Mouse (Mus musculus): ENCODE results near the gene Tln2. TPM values are rescaled to one million over a fixed set of nuclear protein-coding genes. Genes with fewer than 3 reads are reported as not detected.
A peak's percentile ranks its signal among the peaks of the same experiment; 100 is the strongest.
"Not testable (repeated sequence)": the region's sequence is repeated elsewhere in the genome, so short reads cannot be mapped to it uniquely, and the experiment has no call there.

Tln2 gene
- polyA plus RNA-seq, 1 experiment from 2014 or later: 47.6 TPM

DNA sequence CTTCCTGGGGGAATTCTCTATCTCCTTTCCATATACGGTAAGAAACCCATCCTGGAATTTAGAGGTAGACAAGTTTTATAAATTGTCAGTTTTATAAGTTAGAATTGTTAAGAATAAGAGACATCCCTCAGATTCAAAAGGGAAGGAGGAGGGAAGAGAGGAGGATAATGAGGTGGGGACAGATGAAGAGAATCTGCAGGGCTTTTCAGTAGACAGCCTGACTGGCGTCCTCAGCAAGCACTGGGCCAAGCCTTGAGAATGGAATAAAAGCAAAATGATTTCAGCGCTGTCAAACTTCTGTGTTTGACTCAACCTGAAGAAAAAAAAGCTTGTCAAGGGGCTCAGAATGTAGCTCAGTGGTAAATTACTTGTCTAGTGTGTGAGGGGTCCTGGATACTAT lies 272.7 kb downstream of the Tln2 start:
- Histone ChIP-seq H3K27me3 (no peaks in the 10 kb centered on the region), H3K9me3 (no peaks in the 10 kb centered on the region), H3K4me1 (peaks cover 16% of the 10 kb centered on the region), H3K4me2 (replicated peaks) (no peak overlapping the region), H3K27ac (no peak overlapping the region), H3K36me3 (peaks cover 39% of the 10 kb centered on the region), H3K9ac (no peak overlapping the region), H3K4me3 (no peak overlapping the region)
- no peak for ATAC-seq (ENCODE audit: low FRiP score, low read depth)
- 88% methylated on average over 3 of the region's 3 CpGs for WGBS

DNA sequence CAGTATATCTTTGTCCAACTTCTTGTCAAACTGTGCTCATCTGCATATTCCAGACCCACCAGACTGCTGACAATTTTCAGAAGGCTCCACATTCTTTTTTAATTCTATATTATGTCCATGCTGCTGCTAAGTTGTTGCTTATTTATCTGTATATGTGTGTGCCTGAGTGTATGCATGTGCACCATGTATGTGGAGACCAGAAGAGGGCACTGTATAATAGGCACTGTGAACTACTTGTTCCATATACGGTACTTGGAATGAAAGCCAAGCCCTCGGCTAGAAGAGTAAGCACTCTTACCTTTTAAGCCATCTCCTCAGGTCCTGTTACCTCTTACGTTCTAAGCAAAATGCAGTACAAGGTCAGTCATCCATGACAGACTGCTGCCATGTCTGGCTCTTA lies 274.0 kb downstream of the Tln2 start:
- Histone ChIP-seq H3K27me3 (no peaks in the 10 kb centered on the region), H3K36me3 (peaks cover 34% of the 10 kb centered on the region), H3K4me1 (peaks cover 26% of the 10 kb centered on the region), H3K4me3 (no peak overlapping the region), H3K9me3 (no peaks in the 10 kb centered on the region), H3K27ac (no peak overlapping the region), H3K4me2 (replicated peaks) (no peak overlapping the region), H3K9ac (no peak overlapping the region)
- no peak for ATAC-seq (ENCODE audit: low FRiP score, low read depth)
- 73% methylated on average over 3 of the region's 3 CpGs for WGBS

DNA sequence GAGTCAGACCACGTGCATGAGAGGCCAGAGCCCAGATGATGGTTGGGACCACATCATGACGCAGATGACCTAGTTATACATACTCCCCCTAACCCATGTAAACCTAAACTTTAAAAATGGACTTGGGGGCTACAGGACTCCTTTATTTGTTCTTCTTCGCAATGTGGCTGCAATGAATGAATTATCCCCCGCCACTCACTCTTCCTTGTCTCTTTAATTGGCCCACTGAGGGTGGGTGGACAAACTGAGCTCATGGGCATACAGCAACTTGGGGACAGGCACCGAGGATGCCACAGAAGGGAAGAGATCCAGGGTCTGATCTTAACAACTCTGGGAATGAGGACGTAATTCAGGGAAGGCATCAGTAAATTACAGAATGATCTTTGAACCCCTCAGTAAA lies 277.7 kb downstream of the Tln2 start:
- H3K27ac ChIP-seq: no peak overlapping the region
- no peak overlapping the region for H3K4me2 ChIP-seq (replicated peaks)
- H3K9ac ChIP-seq: no peak overlapping the region
- H3K9me3 ChIP-seq: no peaks in the 10 kb centered on the region
- peaks cover 26% of the 10 kb centered on the region for H3K4me1 ChIP-seq
- H3K36me3 ChIP-seq: peaks cover 15% of the 10 kb centered on the region
- no peaks in the 10 kb centered on the region for H3K27me3 ChIP-seq
- H3K4me3 ChIP-seq: no peak overlapping the region
- ATAC-seq (ENCODE audit: low FRiP score, low read depth): no peak
- 60% methylated on average over 6 of the region's 6 CpGs for WGBS

DNA sequence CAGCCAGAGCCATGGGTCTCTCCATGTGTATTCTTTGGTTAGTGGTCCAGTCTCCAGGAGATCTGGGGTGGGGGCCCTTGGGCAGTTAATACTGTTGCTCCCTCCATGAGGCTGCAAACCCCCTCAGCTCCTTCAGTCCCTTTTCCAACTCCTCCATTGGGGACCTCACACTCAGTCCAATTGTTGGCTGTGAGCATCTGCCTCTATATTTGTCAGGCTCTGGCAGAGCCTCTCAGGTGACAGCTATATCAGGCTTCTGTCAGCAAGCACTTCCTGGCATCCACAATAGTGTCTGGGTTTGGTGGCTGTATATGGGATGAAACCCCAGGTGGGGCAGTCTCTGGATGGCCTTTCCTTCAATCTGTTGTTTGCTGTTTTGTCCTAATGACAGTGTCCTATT lies 279.2 kb downstream of the Tln2 start:
- not testable (repeated sequence) for H3K9me3 ChIP-seq; H3K27me3 ChIP-seq; H3K9ac ChIP-seq; H3K4me3 ChIP-seq; ATAC-seq (ENCODE audit: low FRiP score, low read depth); H3K27ac ChIP-seq; H3K4me2 ChIP-seq (replicated peaks)
- peaks cover 14% of the 10 kb centered on the region for H3K36me3 ChIP-seq
- peaks cover 26% of the 10 kb centered on the region for H3K4me1 ChIP-seq

DNA sequence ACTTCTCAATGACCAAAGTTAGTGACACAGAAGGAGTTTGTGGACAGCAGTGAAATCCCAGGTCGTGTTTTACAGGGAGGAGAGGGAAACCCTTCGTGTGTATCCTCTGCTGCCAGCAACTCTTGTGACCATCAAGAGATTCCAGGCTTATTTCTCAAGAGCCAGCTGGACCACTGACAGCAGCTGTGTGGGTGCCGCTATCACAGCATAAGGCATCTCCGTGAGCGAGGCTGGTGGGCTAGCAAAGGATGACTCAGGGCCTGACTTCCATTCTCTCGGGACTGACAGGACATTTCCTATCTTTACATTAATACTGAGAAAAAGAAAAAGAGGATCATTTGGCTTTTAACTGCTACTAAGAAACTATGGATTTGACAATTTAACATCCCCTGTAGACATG lies 283.1 kb downstream of the Tln2 start:
- no peak for ATAC-seq (ENCODE audit: low FRiP score, low read depth)
- WGBS: 94% methylated on average over 6 of the region's 6 CpGs
- Histone ChIP-seq H3K4me3 (no peak overlapping the region), H3K4me2 (replicated peaks) (no peak overlapping the region), H3K9ac (no peak overlapping the region), H3K4me1 (peaks cover 12% of the 10 kb centered on the region), H3K27ac (no peak overlapping the region), H3K27me3 (no peaks in the 10 kb centered on the region), H3K9me3 (0 out of 2 replicates have a peak, but pooled peaks cover 2% of the 10 kb centered on the region), H3K36me3 (peaks cover 17% of the 10 kb centered on the region)

DNA sequence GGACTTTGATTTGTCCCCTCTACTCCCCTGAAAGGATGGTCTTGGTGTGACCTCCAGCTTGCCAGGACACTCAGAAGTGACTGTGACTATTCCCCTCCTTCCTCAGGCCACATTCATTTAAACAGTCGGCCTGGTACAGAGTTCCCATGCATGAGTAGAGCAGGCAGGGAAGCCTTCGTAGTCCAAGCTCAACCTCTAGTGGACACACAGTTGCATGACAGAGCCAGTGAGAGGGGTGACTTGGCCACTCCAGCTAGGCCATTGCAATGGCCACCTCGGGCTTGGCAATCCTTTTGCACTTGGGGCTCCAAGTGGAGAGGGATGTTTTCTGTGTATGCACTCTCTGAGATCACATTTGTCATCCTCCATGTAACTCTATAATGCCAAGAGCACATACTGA lies 285.2 kb downstream of the Tln2 start:
- Histone ChIP-seq H3K4me3 (no peak overlapping the region), H3K27ac (no peak overlapping the region), H3K9ac (no peak overlapping the region), H3K27me3 (no peaks in the 10 kb centered on the region), H3K4me2 (replicated peaks) (no peak overlapping the region), H3K4me1 (peaks cover 24% of the 10 kb centered on the region), H3K9me3 (0 out of 2 replicates have a peak, but pooled peaks cover 2% of the 10 kb centered on the region), H3K36me3 (peaks cover 17% of the 10 kb centered on the region)
- ATAC-seq (ENCODE audit: low FRiP score, low read depth): no peak
- WGBS: 44% methylated on average over 3 of the region's 3 CpGs

DNA sequence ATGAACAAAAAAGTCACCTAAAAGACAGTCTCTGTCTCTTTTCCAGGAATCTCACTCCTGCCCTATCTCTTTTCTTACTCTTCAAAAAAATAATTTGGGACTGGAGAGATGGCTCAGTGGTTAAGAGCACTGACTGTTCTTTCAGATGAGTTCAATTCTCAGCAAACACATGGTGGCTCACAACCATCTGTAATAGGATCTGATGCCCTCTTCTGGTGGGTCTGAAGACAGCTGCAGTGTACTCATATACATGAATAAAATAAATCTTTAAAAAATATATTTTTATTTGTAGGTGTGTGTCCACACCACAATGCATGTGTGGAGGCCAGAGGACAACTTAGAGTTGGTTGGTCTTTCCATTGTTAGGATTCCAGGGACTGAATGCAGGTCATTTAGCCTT lies 286.1 kb downstream of the Tln2 start:
- Histone ChIP-seq H3K9ac (no peak overlapping the region), H3K9me3 (0 out of 2 replicates have a peak, but pooled peaks cover 2% of the 10 kb centered on the region), H3K4me3 (no peak overlapping the region), H3K4me2 (replicated peaks) (no peak overlapping the region), H3K27me3 (no peaks in the 10 kb centered on the region), H3K4me1 (peaks cover 33% of the 10 kb centered on the region), H3K27ac (no peak overlapping the region), H3K36me3 (peaks cover 17% of the 10 kb centered on the region)
- no peak for ATAC-seq (ENCODE audit: low FRiP score, low read depth)

DNA sequence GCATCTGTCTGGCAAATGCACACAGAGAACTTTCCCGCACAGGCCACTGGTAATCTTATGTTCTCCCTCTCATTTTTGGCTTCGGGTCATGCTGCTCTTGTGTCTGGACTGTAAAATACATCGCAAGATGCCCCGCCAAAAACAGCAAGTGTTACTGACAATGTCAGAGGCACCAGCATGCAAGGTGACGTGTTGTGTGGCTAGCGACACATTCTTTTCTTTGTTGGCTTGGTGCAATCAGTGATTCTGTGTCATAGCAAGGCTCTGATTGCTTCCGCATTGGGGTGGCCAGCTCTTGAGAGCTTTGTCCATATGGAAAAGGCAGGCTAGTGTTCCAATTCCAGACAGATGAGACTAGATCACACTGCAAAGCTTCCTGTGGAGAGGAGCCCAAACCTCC lies 288.8 kb downstream of the Tln2 start:
- peaks cover 59% of the 10 kb centered on the region for H3K4me1 ChIP-seq
- 0 out of 2 replicates have a peak, but pooled peaks cover 2% of the 10 kb centered on the region for H3K9me3 ChIP-seq
- peaks cover 5% of the 10 kb centered on the region; the same call in 1 of the 2 replicates for H3K36me3 ChIP-seq
- ATAC-seq (ENCODE audit: low FRiP score, low read depth): no peak
- 63% methylated on average over 7 of the region's 7 CpGs for WGBS
- no peak overlapping the region for H3K4me2 ChIP-seq (replicated peaks)
- no peak overlapping the region for H3K9ac ChIP-seq
- H3K4me3 ChIP-seq: no peak overlapping the region
- H3K27me3 ChIP-seq: no peaks in the 10 kb centered on the region
- peak overlapping the region; percentile 28; the same call in 1 of the 2 replicates for H3K27ac ChIP-seq

DNA sequence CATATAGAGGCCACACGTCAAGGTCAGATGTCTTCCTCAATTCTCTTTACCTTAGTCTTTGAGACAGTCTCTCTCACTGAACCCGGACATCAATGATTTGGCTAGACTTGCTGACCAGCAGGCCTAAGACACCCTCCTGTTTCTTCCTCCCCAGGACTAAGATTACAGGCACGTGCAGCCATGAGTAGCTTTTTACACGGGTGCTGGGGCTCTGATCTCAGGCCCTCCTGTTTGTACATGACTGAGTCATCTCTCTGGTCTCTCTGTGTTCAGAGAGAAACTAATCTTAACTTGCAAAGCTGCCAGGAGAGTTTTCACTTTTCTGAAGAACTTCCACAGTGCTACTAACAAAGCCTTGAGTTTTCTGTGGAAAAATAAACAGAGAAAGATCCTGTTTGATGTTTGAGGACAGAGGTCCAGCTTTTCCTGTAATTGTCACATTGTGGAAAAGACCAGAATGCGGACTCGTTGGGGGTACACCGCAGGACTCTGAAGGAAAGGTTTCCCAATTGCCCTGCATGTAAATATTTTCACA lies 289.4 kb downstream of the Tln2 start:
- H3K4me2 ChIP-seq (replicated peaks): no peak overlapping the region
- H3K36me3 ChIP-seq: 0 out of 2 replicates have a peak, but pooled peaks cover 4% of the 10 kb centered on the region
- peak overlapping the region; percentile 28; the same call in 1 of the 2 replicates for H3K27ac ChIP-seq
- no peaks in the 10 kb centered on the region for H3K27me3 ChIP-seq
- no peak for ATAC-seq (ENCODE audit: low FRiP score, low read depth)
- no peak overlapping the region for H3K4me3 ChIP-seq
- WGBS: 72% methylated on average over 7 of the region's 7 CpGs
- H3K9ac ChIP-seq: no peak overlapping the region
- 0 out of 2 replicates have a peak, but pooled peaks cover 2% of the 10 kb centered on the region for H3K9me3 ChIP-seq
- peaks cover 65% of the 10 kb centered on the region for H3K4me1 ChIP-seq

DNA sequence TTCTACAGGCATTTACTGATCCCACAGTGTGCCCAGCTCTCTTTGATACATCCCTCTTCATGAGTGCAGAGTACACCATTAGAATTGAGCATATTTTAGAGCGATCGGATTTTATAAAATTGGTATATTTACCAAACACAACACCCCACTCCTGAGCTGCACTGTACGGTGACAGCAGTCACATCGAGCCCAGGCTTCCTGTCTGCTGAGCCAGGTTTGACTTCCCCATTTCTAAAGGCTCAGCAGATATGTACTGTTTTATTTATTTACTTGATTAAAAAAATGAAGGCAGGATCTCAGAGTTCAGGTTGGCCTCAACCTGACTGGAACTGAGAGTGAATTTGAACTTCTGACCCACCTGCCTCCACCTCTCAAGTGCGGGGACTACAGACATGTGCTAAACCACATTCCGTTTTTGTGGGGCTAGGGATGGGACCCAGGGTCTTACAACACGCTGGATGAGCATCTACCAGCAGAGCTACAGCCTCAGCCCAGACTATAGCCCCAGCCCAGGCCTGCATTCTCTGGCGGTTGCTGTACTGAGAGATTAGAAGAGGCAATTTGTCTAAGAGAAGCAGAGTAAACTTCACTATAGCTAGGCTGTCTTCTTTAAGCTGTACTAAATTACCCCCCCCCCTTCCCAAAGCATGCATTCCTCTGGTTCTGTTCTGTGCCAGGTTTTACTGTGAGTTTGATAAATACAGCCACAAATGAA lies 292.1 kb downstream of the Tln2 start:
- H3K36me3 ChIP-seq: 0 out of 2 replicates have a peak, but pooled peaks cover 4% of the 10 kb centered on the region
- H3K4me2 ChIP-seq (replicated peaks): no peak overlapping the region
- ATAC-seq (ENCODE audit: low FRiP score, low read depth): no peak
- H3K9me3 ChIP-seq: 0 out of 2 replicates have a peak, but pooled peaks cover 2% of the 10 kb centered on the region
- 78% methylated on average over 8 of the region's 8 CpGs for WGBS
- no peaks in the 10 kb centered on the region for H3K27me3 ChIP-seq
- no peak overlapping the region for H3K9ac ChIP-seq
- H3K4me3 ChIP-seq: no peak overlapping the region
- no peak overlapping the region for H3K27ac ChIP-seq
- H3K4me1 ChIP-seq: peaks cover 76% of the 10 kb centered on the region

DNA sequence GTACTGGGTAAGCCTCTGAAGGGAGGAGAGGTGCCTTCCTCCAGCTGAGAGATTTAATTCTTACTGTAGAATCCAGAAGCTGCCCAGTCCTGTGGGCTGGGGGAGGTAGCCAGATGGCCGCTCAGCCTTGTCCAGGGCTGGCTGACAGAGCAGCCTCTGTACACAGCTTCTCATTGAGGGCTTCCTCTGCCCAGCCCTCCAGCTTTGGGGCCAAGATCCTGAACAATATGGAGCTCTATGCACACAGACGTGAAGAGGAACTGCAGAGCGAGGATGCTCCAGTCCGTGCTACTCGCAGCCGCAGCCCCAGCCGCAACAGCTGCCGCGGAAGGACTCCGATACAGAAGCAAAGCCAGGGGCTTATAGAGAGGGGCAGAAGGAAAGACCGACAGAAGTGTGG lies 294.0 kb downstream of the Tln2 start:
- no peak overlapping the region for H3K4me3 ChIP-seq
- H3K4me1 ChIP-seq: peaks cover 82% of the 10 kb centered on the region
- H3K9me3 ChIP-seq: no peaks in the 10 kb centered on the region
- no peaks in the 10 kb centered on the region for H3K36me3 ChIP-seq
- WGBS: 81% methylated on average over 11 of the region's 11 CpGs
- no peaks in the 10 kb centered on the region for H3K27me3 ChIP-seq
- no peak for ATAC-seq (ENCODE audit: low FRiP score, low read depth)
- 0 out of 2 replicates have a peak overlapping the region, but pooled peaks have one; percentile 25 for H3K9ac ChIP-seq
- H3K4me2 ChIP-seq (replicated peaks): 0 out of 2 replicates have a peak overlapping the region, but pooled peaks have one; percentile 14
- H3K27ac ChIP-seq: peak overlapping the region; percentile 28

DNA sequence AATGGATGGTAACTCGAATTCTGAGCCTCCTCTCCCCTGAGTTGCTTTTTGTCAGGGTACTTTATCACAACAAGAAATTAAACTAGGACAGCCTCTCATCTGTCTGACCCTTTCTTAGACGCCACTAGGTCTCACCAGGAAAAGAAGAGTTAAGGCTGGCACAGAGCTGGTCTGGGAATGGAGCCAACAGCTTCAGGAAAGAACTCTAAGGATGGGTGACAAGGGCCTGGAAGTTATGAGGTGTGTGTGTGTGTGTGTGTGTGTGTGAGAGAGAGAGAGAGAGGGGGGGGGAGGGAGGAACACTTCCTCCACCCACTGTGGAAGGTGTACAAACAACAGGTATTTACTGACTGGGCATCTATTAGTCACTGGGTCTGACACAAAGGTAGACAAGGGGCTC lies 294.6 kb downstream of the Tln2 start:
- no peak for ATAC-seq (ENCODE audit: low FRiP score, low read depth)
- H3K4me3 ChIP-seq: no peak overlapping the region
- 55% methylated on average over 2 of the region's 2 CpGs for WGBS
- H3K27me3 ChIP-seq: no peaks in the 10 kb centered on the region
- no peaks in the 10 kb centered on the region for H3K36me3 ChIP-seq
- H3K27ac ChIP-seq: 0 out of 2 replicates have a peak overlapping the region, but pooled peaks have one; percentile 10
- H3K9me3 ChIP-seq: no peaks in the 10 kb centered on the region
- H3K4me1 ChIP-seq: peaks cover 75% of the 10 kb centered on the region
- no peak overlapping the region for H3K9ac ChIP-seq
- 0 out of 2 replicates have a peak overlapping the region, but pooled peaks have one; percentile 14 for H3K4me2 ChIP-seq (replicated peaks)
